Mouse (Mus musculus) monocyte, adult 5-6 weeks (primary cell): ENCODE measurements around the gene Tmpo. TPM values are rescaled to one million over a fixed set of nuclear protein-coding genes. Genes with fewer than 3 reads are reported as not detected.

ENCODE experiments used
- ATAC-seq: fragments of 153-309, 156-312 bp; replicated peaks from 2 replicates; pipeline ENCODE4 v1.8.0; 2017; ENCODE audit warnings: mild to moderate bottlenecking; ENCODE audit not compliant: low TSS enrichment, insufficient number of reproducible peaks, severe bottlenecking, poor library complexity, low FRiP score
- total RNA-seq: library from RNA; stranded (forward); fragments of 200-1000, 200-491, 200-594 nt; gene quantifications from 3 replicates; pipeline ENCODE4 v1.2.3, GENCODE M21; 2017

Gene Tmpo
- total RNA-seq, 1 experiment from 2014 or later = 305 TPM

DNA sequence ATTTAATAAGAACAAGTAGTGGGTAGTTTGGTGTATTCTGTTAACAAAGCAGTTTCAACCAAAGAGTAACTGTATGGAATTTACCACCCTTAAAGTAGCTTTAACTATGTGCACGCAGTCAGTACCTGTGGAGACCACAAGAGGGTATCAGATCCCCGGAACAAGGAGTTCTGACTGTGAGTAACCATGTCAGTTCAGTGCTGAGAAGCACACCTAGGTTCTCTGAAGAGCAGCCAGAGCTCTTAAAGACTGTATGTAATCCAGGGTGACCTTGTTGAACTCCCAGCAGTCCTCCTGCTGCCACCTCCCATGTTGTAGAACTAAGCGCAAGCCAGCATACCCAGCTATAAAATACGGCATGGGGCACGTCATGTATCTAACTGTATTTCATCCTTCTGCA is 14.2 kb downstream of the Tmpo start:
- ATAC-seq = peak; percentile 75

GRCm38 (mm10) chr10:91165850-91166249 is 15.3 kb downstream of the Tmpo start:
- no peak for ATAC-seq

DNA sequence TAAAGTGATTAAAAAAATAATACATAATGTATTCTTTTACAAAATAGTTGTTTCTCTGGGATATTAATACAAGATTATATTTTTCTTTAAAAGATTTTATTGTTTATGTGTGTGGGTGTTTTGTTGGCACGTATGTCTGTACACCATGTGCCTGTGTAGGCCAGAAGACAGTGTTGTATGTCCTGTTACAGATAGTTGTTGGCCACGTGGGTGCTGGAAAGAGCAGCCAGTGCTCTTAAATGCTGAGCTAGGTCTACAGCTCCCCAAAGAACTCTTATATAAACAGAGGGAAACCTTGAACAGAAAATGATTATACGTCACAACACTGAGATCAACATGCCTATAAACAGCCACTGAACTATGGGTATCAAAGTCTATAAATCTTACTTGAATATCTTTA is 16.6 kb downstream of the Tmpo start:
- no peak for ATAC-seq

- ATAC-seq = no peak
Observed at GRCm38 (mm10) chr10:91162511-91163163, 18.5 kb downstream of the Tmpo start.

DNA sequence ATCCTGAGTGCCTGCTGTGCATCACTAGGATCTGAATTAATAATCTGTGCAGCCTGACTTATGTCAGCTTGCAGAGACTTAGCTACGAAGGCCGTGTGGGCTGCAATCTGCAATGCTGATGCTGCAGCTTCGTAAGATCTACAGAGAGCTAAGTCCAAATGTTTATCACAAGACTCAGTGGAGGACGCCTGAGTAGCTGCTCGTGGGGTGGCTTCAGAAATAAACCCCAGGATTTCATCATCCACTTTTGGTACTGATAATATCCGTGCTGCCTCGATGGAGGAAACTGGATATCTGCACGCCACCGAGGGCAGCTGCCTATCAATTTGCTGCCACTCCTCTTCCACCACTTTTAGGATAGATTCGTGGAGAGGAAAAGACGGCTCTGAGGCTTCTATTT is 19.0 kb downstream of the Tmpo start:
- no peak for ATAC-seq

GRCm38 (mm10) chr10:91161006-91161405 is 20.1 kb downstream of the Tmpo start:
- ATAC-seq = no peak

DNA sequence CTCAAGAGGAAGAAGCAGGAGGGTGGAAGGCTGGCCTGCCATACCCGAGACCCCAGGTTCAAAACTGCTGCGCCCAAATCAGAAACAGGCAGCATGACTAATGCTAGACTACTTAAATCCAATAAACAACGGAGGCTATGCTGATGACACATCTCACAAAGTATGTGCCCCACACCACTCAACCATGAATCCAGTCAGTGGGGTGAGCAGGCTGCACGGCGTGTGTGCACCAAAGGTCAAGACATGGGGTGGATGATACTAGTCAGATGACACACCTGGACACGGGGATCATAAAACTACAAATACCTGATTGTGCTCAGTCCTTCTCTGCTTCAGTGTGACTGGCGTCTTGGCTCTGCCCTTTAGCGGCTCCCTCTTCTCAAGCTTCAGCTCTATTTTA is 22.7 kb downstream of the Tmpo start:
- ATAC-seq = no peak

- no peak for ATAC-seq
Observed at GRCm38 (mm10) chr10:91156338-91156737, 24.8 kb downstream of the Tmpo start.

- no peak for ATAC-seq
Observed at GRCm38 (mm10) chr10:91153894-91154503, 27.1 kb downstream of the Tmpo start.

DNA sequence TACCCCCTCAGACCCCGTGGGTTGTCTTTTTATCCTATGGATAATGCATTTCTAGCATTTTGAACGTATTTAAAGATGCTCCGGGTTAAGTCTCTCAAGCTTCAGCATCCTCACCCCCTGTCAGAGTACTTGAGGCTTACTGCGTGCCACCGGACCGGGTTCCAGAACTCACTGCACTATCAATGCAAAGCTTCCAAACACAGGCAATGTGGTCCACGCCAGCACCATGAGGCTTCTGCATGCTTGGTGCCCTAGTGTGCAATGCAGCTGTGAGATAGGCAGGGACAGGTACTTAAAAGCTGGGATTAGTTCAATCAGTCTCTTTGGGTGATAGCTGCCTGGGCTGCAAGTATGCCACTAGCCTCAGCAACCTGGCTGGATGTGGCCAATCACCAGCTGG is 35.7 kb downstream of the Tmpo start:
- ATAC-seq = no peak

DNA sequence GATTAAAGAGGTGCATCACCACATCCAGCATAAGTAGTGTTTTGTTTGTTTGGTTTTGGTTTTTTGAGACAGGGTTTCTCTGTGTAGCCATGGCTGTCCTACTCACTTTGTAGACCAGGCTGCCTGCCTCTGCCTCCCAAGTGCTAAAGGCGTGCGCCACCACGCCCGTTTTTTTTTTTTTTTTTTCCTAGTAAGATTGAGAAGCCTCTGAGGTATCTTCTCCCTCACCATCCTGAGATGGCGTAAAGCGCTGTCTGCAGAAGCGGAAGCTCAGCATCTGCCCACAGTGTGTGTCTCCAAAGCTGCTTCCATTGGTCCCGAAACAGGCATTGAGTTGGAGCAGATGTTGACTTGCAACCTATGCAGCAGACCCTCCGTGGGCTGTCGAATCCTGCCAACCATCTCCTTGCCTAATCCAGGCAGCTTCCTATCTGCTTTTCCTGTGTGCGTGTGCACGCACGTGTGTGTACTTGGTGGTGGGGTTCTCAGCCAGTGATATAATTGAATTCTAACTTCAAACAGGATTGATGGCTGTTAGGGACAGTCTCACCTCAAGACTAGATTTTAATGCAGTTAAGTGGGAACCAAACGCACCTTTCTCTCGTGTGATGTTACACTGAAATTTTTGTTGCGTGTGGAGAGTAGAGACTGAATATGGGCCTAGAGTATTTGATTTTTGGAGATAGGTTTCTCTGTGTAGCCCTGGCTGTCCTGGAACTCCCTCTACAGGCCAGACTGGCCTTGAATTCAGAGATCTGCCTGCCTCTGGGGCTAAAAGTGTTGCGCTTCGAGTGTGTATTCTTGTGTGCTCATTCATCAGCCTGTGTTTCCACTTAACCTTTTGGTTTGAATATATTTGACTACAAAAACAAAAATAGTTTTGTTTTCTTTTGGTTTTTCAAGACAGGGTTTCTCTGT is 37.5 kb downstream of the Tmpo start:
- ATAC-seq = no peak

DNA sequence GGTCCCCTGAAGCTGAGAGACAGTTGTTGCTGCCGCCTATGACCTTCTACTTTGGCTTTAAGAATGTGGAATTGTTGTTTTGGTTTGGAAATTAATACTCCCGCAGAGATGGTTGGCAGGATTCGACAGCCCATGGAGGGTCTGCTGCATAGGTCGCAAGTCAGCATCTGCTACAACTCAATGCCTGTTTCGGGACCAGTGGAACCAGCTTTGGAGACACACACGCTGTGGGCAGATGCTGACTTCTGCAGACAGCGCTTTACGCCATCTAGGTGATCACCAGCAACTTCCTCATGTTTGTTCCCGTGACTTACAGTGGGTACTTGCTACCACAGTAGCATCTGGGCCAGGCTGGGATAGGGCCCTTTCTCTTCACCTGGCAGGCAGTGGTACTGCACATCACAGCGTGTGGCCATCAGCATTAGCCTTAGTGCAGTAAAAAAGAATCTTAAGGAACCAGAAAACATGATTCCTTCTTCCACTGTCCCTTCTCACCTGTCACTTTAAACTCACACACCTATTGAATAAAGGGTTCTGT is 38.4 kb downstream of the Tmpo start:
- peak; percentile 44 for ATAC-seq

DNA sequence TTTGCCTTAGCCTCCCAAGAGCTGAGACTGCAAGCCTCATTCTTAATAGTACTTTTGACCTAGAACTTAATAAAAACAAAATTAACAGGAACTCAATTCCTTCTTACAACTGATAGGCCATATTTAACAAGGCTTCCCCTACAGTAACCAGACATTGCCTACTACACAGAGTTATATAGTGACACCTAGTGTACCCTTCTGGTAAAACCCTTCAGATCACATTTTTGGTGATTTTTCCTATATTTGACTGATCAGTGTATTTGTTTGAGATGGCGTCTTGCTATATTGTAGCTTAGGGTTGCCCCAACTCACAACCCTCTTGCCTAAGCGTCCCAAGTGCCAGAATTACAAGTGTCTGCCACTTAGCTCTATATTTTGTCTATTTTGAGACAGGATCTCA is 39.6 kb downstream of the Tmpo start:
- peak; percentile 63; the same call in 1 of the 2 replicates for ATAC-seq

DNA sequence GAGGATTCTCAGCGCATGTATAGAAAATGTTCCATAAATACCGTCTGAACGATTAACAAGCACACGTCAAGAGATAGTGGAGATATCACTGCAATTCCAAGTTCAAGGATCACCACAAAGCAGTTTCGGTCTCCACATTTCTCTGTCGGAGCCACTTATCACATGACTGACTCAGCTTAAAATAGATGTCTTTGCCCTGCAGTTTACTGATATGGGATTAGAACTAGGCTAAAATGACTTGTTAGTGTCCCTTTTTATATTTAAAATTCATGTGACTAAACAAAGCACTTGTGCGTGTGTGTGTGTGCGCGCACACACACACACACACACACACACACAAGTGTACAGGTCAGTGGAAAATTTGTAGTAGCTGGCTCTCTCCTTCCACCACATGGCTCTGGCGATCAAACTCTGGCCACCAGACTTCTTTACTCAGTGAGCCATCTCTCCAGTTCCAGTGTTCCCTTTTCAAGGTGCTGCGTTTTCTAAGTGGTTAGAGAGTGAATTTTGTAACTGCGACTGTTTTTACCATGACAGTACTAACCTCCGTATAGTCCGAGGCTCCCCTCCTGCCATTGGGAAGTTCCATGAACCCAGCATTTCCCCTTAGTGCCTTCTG is 41.9 kb downstream of the Tmpo start:
- ATAC-seq = no peak

GRCm38 (mm10) chr10:91138317-91138716 is 42.8 kb downstream of the Tmpo start:
- peak; percentile 73 for ATAC-seq

DNA sequence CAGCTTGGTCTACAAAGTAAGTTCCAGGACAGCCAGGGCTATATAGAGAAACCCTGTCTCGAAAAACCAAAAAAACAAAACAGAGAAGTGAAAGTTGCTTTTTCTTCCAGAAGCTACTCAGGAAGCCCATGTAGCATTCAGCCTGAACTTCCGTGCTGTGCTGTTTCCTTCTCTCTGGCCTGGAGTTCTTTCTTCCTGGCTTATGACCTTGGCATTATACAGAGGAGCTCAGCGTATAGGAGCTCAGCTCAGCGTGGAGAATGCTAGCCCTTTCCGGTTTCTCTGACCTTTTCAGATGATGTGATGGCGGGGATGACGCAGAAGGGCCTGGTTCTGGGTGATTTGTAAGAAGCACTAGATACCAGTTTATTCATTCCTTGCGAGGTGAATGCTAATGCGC is 43.7 kb downstream of the Tmpo start:
- peak; percentile 71 for ATAC-seq

GRCm38 (mm10) chr10:91135302-91135972 is 45.7 kb downstream of the Tmpo start:
- no peak for ATAC-seq

GRCm38 (mm10) chr10:91131565-91131964 is 49.5 kb downstream of the Tmpo start:
- no peak for ATAC-seq
